ENCODE assay signal across 27 mouse cellular contexts in genomic region chr9:50833786-50834185, GRCm38 (mm10). TPM values are rescaled to one million over a fixed set of nuclear protein-coding genes. Genes with fewer than 3 reads are reported as not detected.
DNase-seq lines count a peak whose midpoint lies in the region; ATAC-seq and TF ChIP-seq lines count a peak whose summit lies in the region.
"Had no signal": no experiment of that assay in that cellular context is flagged by ENCODE, and none has a peak within 500 bp of the region (broad histone marks: within the 10 kb centered on the region; RNA-seq: fewer than 3 reads in every experiment).

No protein-coding gene starts in this region.

- 90% methylated on average over 8 of the region's 8 CpGs for WGBS in midbrain, embryonic 10.5 days
- 77% methylated on average over 8 of the region's 8 CpGs for WGBS in midbrain, postnatal 0 days
- 45% methylated on average over 8 of the region's 8 CpGs for WGBS in liver, embryonic 16.5 days (ENCODE audit: insufficient replicate concordance)
- WGBS in forebrain, embryonic 13.5 days = 88% methylated on average over 8 of the region's 8 CpGs

- no peaks in the 10 kb centered on the region for H3K27me3 ChIP-seq in midbrain, embryonic 10.5 days (ENCODE audit: low read depth, poor library complexity, severe bottlenecking)
- no peaks in the 10 kb centered on the region for H3K27me3 ChIP-seq in midbrain, postnatal 0 days (ENCODE audit: insufficient read depth, low read length)
- no peaks in the 10 kb centered on the region for H3K27me3 ChIP-seq in liver, embryonic 16.5 days (ENCODE audit: control insufficient read depth, insufficient read depth, low read depth, low read length)
- H3K27me3 ChIP-seq in forebrain, embryonic 13.5 days = no peaks in the 10 kb centered on the region
- H3K27me3 ChIP-seq: embryonic facial prominence, embryonic 12.5 days; forebrain, embryonic 15.5 days; kidney, embryonic 15.5 days; limb, embryonic 15.5 days; lung, embryonic 15.5 days; Patski had no signal

- no peaks in the 10 kb centered on the region for H3K9me3 ChIP-seq in midbrain, embryonic 10.5 days (replicated peaks)
- H3K9me3 ChIP-seq in midbrain, postnatal 0 days (ENCODE audit: low read length) = no peaks in the 10 kb centered on the region
- H3K9me3 ChIP-seq in liver, embryonic 16.5 days (replicated peaks; ENCODE audit: control insufficient read depth, low read length) = no peaks in the 10 kb centered on the region
- H3K9me3 ChIP-seq in forebrain, embryonic 13.5 days (replicated peaks) = no peaks in the 10 kb centered on the region
- H3K9me3 ChIP-seq: embryonic facial prominence, embryonic 12.5 days; forebrain, embryonic 15.5 days; kidney, embryonic 15.5 days; limb, embryonic 10.5 days; limb, embryonic 15.5 days; lung, embryonic 15.5 days had no signal

- no peak overlapping the region for H3K4me2 ChIP-seq in midbrain, postnatal 0 days (ENCODE audit: low read depth, low read length, poor library complexity, severe bottlenecking)
- no peak overlapping the region for H3K4me2 ChIP-seq in liver, embryonic 16.5 days (ENCODE audit: low read depth, low read length)
- H3K4me2 ChIP-seq in forebrain, embryonic 13.5 days = no peak overlapping the region
- H3K4me2 ChIP-seq: embryonic facial prominence, embryonic 12.5 days; forebrain, embryonic 15.5 days; kidney, embryonic 15.5 days; limb, embryonic 15.5 days; lung, embryonic 15.5 days; midbrain, embryonic 11.5 days had no signal

- DNase-seq in layer of hippocampus, adult 2 months (ENCODE audit: low spot score in 2 of 2) = no peak
- DNase-seq in layer of hippocampus, postnatal 25 days (ENCODE audit: extremely low spot score in 1 of 2, low spot score in 1 of 2) = no peak
- no peak for DNase-seq in midbrain, embryonic 10.5 days (ENCODE audit: low spot score)
- no peak for DNase-seq in midbrain, postnatal 0 days (ENCODE audit: low spot score)
- no peak for DNase-seq in thymus, postnatal 14 days
- no peak for DNase-seq in thymus, postnatal 36 days
- DNase-seq: adrenal gland, postnatal 25 days; cerebellum, adult 9-10 months; cerebellum, postnatal 36 days; embryo, embryonic 11 days; gastrocnemius, postnatal 10 days; heart, postnatal 14 days; kidney, adult 18-20 months; layer of hippocampus, postnatal 36 days; lung, postnatal 4 days; thymus, adult 2 months had no signal

- peak overlapping the region; percentile 15; the same call in 1 of the 2 replicates for H3K27ac ChIP-seq in layer of hippocampus, adult 2 months
- 0 out of 2 replicates have a peak overlapping the region, but pooled peaks have one; percentile 61 for H3K27ac ChIP-seq in midbrain, embryonic 10.5 days (replicated peaks)
- H3K27ac ChIP-seq in midbrain, postnatal 0 days (ENCODE audit: low read depth, low read length) = no peak overlapping the region
- peak overlapping the region; percentile 31; the same call in 1 of the 2 replicates for H3K27ac ChIP-seq in liver, embryonic 16.5 days (ENCODE audit: low read length)
- H3K27ac ChIP-seq in forebrain, embryonic 13.5 days = no peak overlapping the region
- H3K27ac ChIP-seq: embryonic facial prominence, embryonic 12.5 days; forebrain, embryonic 15.5 days; kidney, embryonic 15.5 days; limb, embryonic 10.5 days; limb, embryonic 15.5 days; lung, embryonic 15.5 days had no signal

- no peaks in the 10 kb centered on the region for H3K4me1 ChIP-seq in midbrain, embryonic 10.5 days
- H3K4me1 ChIP-seq in midbrain, postnatal 0 days (ENCODE audit: insufficient read depth, low read length) = no peaks in the 10 kb centered on the region
- peaks cover 24% of the 10 kb centered on the region for H3K4me1 ChIP-seq in liver, embryonic 16.5 days (ENCODE audit: control insufficient read depth, low read depth, low read length)
- no peaks in the 10 kb centered on the region for H3K4me1 ChIP-seq in forebrain, embryonic 13.5 days
- H3K4me1 ChIP-seq: embryonic facial prominence, embryonic 12.5 days; forebrain, embryonic 15.5 days; kidney, embryonic 15.5 days; limb, embryonic 10.5 days; limb, embryonic 15.5 days; lung, embryonic 15.5 days had no signal

- H3K4me3 ChIP-seq in layer of hippocampus, adult 2 months = no peak overlapping the region
- no peak overlapping the region for H3K4me3 ChIP-seq in midbrain, embryonic 10.5 days
- no peak overlapping the region for H3K4me3 ChIP-seq in midbrain, postnatal 0 days (ENCODE audit: low read depth, low read length)
- no peak overlapping the region for H3K4me3 ChIP-seq in liver, embryonic 16.5 days (ENCODE audit: low read depth, low read length)
- no peak overlapping the region for H3K4me3 ChIP-seq in forebrain, embryonic 13.5 days
- H3K4me3 ChIP-seq: embryonic facial prominence, embryonic 12.5 days; forebrain, embryonic 15.5 days; kidney, embryonic 15.5 days; limb, embryonic 10.5 days; limb, embryonic 15.5 days; lung, embryonic 15.5 days had no signal

- no peak for TF ChIP-seq CTCF in layer of hippocampus, adult 2 months (conservative IDR thresholded peaks at IDR 0.05)
- TF ChIP-seq CTCF in midbrain, postnatal 0 days (IDR thresholded peaks at IDR 0.05) = no peak

- no peak for ATAC-seq in midbrain, postnatal 0 days (ENCODE audit: low FRiP score)
- ATAC-seq in liver, embryonic 16.5 days (ENCODE audit: low read depth) = no peak
- no peak for ATAC-seq in forebrain, embryonic 13.5 days
- ATAC-seq: forebrain, embryonic 15.5 days; hindbrain, embryonic 16.5 days; Patski had no signal

- H3K36me3 ChIP-seq in midbrain, embryonic 10.5 days = peaks cover 26% of the 10 kb centered on the region
- H3K36me3 ChIP-seq in midbrain, postnatal 0 days (ENCODE audit: insufficient read depth, low read length) = peaks cover 10% of the 10 kb centered on the region; the same call in 1 of the 2 replicates
- no peaks in the 10 kb centered on the region for H3K36me3 ChIP-seq in liver, embryonic 16.5 days (ENCODE audit: control insufficient read depth, insufficient read depth)
- H3K36me3 ChIP-seq in forebrain, embryonic 13.5 days (ENCODE audit: poor library complexity, severe bottlenecking) = peaks cover 18% of the 10 kb centered on the region
- H3K36me3 ChIP-seq: forebrain, embryonic 15.5 days had no signal

- H3K9ac ChIP-seq in midbrain, postnatal 0 days (replicated peaks; ENCODE audit: low read length, poor library complexity, severe bottlenecking) = no peak overlapping the region
- H3K9ac ChIP-seq in liver, embryonic 16.5 days (ENCODE audit: low read depth, low read length) = no peak overlapping the region
- no peak overlapping the region for H3K9ac ChIP-seq in forebrain, embryonic 13.5 days
- H3K9ac ChIP-seq: embryonic facial prominence, embryonic 12.5 days; forebrain, embryonic 15.5 days; kidney, embryonic 15.5 days; limb, embryonic 15.5 days; lung, embryonic 15.5 days had no signal

RNA-seq across cellular contexts. Expression of gene Ppp2r1b, which starts 11.3 kb away (rescaled TPM):
- 10 to 100 TPM; 14.9 to 18.1 TPM for total RNA-seq in layer of hippocampus, adult 2 months (2021)
- 10 to 100 TPM; 17.2 to 17.4 TPM for total RNA-seq in layer of hippocampus, postnatal 25 days (2021)
- polyA plus RNA-seq in midbrain, embryonic 10.5 days (2016; fragmentation: Nextera tagmentation; extraction: Ambion mirVana) = 143 and 160 TPM in 2 replicates
- total RNA-seq in midbrain, postnatal 0 days (2014; rRNA removed) = 14.8 and 17.0 TPM in 2 replicates
- 27.9 and 30.2 TPM in 2 replicates for polyA plus RNA-seq in midbrain, postnatal 0 days (2015; fragmentation: Nextera tagmentation; extraction: Ambion mirVana)
- 59.4 and 63.0 TPM in 2 replicates for polyA plus RNA-seq in liver, embryonic 16.5 days (2015; fragmentation: Nextera tagmentation; extraction: Ambion mirVana)
- 86.3 and 89.7 TPM in 2 replicates for polyA plus RNA-seq in forebrain, embryonic 13.5 days (2015; fragmentation: Nextera tagmentation; extraction: Ambion mirVana)

RNA-seq across cellular contexts. Expression of gene 1110032A03Rik, which starts 58.5 kb away (rescaled TPM):
- 10 to 100 TPM; 29.6 to 30.2 TPM for total RNA-seq in layer of hippocampus, adult 2 months (2021)
- total RNA-seq in layer of hippocampus, postnatal 25 days (2021) = 10 to 100 TPM; 31.2 to 35.2 TPM
- polyA plus RNA-seq in midbrain, embryonic 10.5 days (2016; fragmentation: Nextera tagmentation; extraction: Ambion mirVana) = 29.6 and 30.1 TPM in 2 replicates
- 29.0 and 33.0 TPM in 2 replicates for total RNA-seq in midbrain, postnatal 0 days (2014; rRNA removed)
- 59.6 and 60.7 TPM in 2 replicates for polyA plus RNA-seq in midbrain, postnatal 0 days (2015; fragmentation: Nextera tagmentation; extraction: Ambion mirVana)
- polyA plus RNA-seq in liver, embryonic 16.5 days (2015; fragmentation: Nextera tagmentation; extraction: Ambion mirVana) = 19.6 and 22.6 TPM in 2 replicates
- polyA plus RNA-seq in forebrain, embryonic 13.5 days (2015; fragmentation: Nextera tagmentation; extraction: Ambion mirVana) = 44.2 and 47.1 TPM in 2 replicates

RNA-seq across cellular contexts. Expression of gene Alg9, which starts 59.0 kb away (rescaled TPM):
- 10 to 100 TPM; 29.0 to 31.1 TPM for total RNA-seq in layer of hippocampus, adult 2 months (2021)
- 10 to 100 TPM; 28.4 to 30.7 TPM for total RNA-seq in layer of hippocampus, postnatal 25 days (2021)
- 37.9 and 38.1 TPM in 2 replicates for polyA plus RNA-seq in midbrain, embryonic 10.5 days (2016; fragmentation: Nextera tagmentation; extraction: Ambion mirVana)
- 97.6 and 106 TPM in 2 replicates for total RNA-seq in midbrain, postnatal 0 days (2014; rRNA removed)
- polyA plus RNA-seq in midbrain, postnatal 0 days (2015; fragmentation: Nextera tagmentation; extraction: Ambion mirVana) = 51.4 and 57.3 TPM in 2 replicates
- polyA plus RNA-seq in liver, embryonic 16.5 days (2015; fragmentation: Nextera tagmentation; extraction: Ambion mirVana) = 12.6 and 13.2 TPM in 2 replicates
- 33.5 and 38.4 TPM in 2 replicates for polyA plus RNA-seq in forebrain, embryonic 13.5 days (2015; fragmentation: Nextera tagmentation; extraction: Ambion mirVana)

Comparison
In these comparisons a context has a peak if more than half of its experiments do, and no peak if none do; other contexts are left out.
1. H3K27ac ChIP-seq: peak in layer of hippocampus, adult 2 months (single experiment), midbrain, embryonic 10.5 days (single experiment) and liver, embryonic 16.5 days (single experiment); none in midbrain, postnatal 0 days (single experiment) and forebrain, embryonic 13.5 days (single experiment).